Mouse (Mus musculus) liver, embryonic 15.5 days (tissue): ENCODE results near the gene Alox5ap. TPM values are rescaled to one million over a fixed set of nuclear protein-coding genes. Genes with fewer than 3 reads are reported as not detected.

Experiments
- ATAC-seq: fragments of 200-750 bp; cut with Nextera tagmentation; 2 replicates; pipeline ENCODE4 v1.8.0; 2017; ENCODE audit warnings: moderate number of reproducible peaks, mild to moderate bottlenecking, moderate library complexity; ENCODE audit not compliant: insufficient read depth
- H3K27ac ChIP-seq: fragments of 300-500 bp; sonication (generic); replicated peaks from 2 replicates; pipeline ENCODE4 v1.5.1; 2015; ENCODE audit warnings: mild to moderate bottlenecking, inconsistent platforms
- H3K27me3 ChIP-seq: fragments of 300-500 bp; sonication (generic); 2 replicates; pipeline ENCODE4 v1.6.1; 2015; ENCODE audit warnings: mild to moderate bottlenecking, inconsistent platforms
- H3K36me3 ChIP-seq: fragments of 300-500 bp; sonication (generic); replicated peaks from 2 replicates; pipeline ENCODE4 v1.6.1; 2015; ENCODE audit warnings: moderate library complexity, mild to moderate bottlenecking, inconsistent platforms
- H3K4me1 ChIP-seq: fragments of 300-500 bp; sonication (generic); replicated peaks from 2 replicates; pipeline ENCODE4 v1.6.1; 2015; ENCODE audit warnings: inconsistent platforms
- H3K4me2 ChIP-seq: fragments of 300-500 bp; sonication (generic); 2 replicates; pipeline ENCODE4 v1.6.1; 2015; ENCODE audit warnings: moderate library complexity, mild to moderate bottlenecking, inconsistent platforms
- H3K4me3 ChIP-seq: fragments of 300-500 bp; sonication (generic); replicated peaks from 2 replicates; pipeline ENCODE4 v1.5.1; 2015; ENCODE audit warnings: mild to moderate bottlenecking, inconsistent platforms
- H3K9ac ChIP-seq: fragments of 300-500 bp; sonication (generic); 2 replicates; pipeline ENCODE4 v1.6.1; 2015; ENCODE audit warnings: moderate library complexity, mild to moderate bottlenecking, inconsistent platforms
- H3K9me3 ChIP-seq: fragments of 300-500 bp; sonication (generic); replicated peaks from 2 replicates; pipeline ENCODE4 v1.6.1; 2016; ENCODE audit warnings: inconsistent platforms
- WGBS: fragments of 180-500 bp; shearing (Covaris S2); methylation state at CpG from one replicate; pipeline ENCODE4 v1.1.7; 2015; ENCODE audit warnings: mixed read lengths; ENCODE audit not compliant: insufficient replicate concordance; 5-methylcytosine and 5-hydroxymethylcytosine counted together
- polyA plus RNA-seq: library from polyadenylated mRNA; unstranded; fragments of >200 nt; fragmentation: Nextera tagmentation; extraction: Ambion mirVana; gene quantifications from 2 replicates; pipeline ENCODE4 v1.2.1, GENCODE M21; 2015

The Alox5ap gene
- polyA plus RNA-seq, 1 experiment from 2014 or later = 48.4 TPM

GRCm38 (mm10) chr5:149242467-149242866 is 22.1 kb upstream of the Alox5ap start:
- Histone ChIP-seq H3K36me3 (no peaks in the 10 kb centered on the region), H3K27me3 (no peaks in the 10 kb centered on the region; the same call in 1 of the 2 replicates), H3K27ac (no peak overlapping the region), H3K4me1 (peaks cover 27% of the 10 kb centered on the region), H3K4me3 (no peak overlapping the region), H3K9me3 (no peaks in the 10 kb centered on the region), H3K9ac (no peak overlapping the region), H3K4me2 (no peak overlapping the region)
- ATAC-seq = no peak
- WGBS = 70% methylated on average over 5 of the region's 5 CpGs

DNA sequence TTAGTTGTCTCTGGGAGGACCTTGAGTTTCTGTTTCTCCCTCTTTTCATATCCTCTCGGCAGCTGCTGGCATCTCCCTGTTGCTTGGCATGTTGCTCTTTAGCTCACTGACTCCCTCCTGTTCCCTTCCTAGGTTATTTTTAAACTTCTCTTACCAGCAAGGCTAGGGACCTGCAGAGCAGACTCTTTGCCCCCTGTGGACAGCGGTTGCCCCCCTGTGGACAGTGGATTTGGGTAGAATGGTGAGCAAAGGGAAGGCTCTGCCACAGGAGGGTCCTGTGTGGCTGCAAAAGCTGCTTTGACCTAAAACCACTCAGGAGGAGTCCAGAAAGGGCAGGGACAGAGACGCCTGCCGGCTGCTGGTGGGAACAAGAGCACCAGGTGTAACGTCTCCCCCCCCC is 21.5 kb upstream of the Alox5ap start:
- no peak for ATAC-seq
- no peak overlapping the region for H3K4me2 ChIP-seq
- H3K27me3 ChIP-seq = no peaks in the 10 kb centered on the region; the same call in 1 of the 2 replicates
- no peak overlapping the region for H3K4me3 ChIP-seq
- no peaks in the 10 kb centered on the region for H3K36me3 ChIP-seq
- no peak overlapping the region for H3K9ac ChIP-seq
- H3K4me1 ChIP-seq = peaks cover 33% of the 10 kb centered on the region
- WGBS = 67% methylated on average over 5 of the region's 5 CpGs
- H3K9me3 ChIP-seq = no peaks in the 10 kb centered on the region
- no peak overlapping the region for H3K27ac ChIP-seq

- Histone ChIP-seq H3K9me3 (no peaks in the 10 kb centered on the region), H3K36me3 (no peaks in the 10 kb centered on the region), H3K9ac (peak overlapping the region; percentile 66), H3K4me2 (peak overlapping the region; percentile 82), H3K27ac (peak overlapping the region; percentile 86), H3K27me3 (no peaks in the 10 kb centered on the region; the same call in 1 of the 2 replicates), H3K4me1 (peaks cover 37% of the 10 kb centered on the region), H3K4me3 (peak overlapping the region; percentile 56)
- no peak for ATAC-seq
- WGBS = 5% methylated on average over 9 of the region's 9 CpGs
Measured at GRCm38 (mm10) chr5:149245391-149245964, 19.1 kb upstream of the Alox5ap start.

DNA sequence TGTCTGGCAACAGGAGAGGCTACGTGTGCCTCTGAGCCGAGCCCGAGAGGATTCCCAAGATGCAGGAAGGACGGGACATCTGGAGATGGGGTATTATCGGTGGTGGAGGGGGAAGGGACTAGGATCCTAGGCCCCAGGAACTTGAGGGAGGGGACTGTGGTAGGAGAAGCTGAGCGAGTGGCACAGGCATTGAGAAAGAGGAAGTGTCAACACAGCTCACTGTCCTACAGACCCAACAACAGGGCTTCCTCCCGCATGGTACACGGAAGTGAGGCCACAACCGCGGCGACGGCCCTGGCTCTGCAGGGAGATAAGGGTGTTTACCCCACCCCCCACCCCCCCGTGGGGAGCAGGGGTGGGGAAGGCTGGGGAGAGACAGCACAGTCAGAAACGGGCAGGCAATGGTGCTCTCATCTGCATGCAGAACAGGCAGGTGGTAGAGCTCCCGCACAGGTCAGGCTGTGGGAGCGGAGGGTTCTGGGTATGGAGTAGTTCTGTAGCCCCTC is 18.5 kb upstream of the Alox5ap start:
- Histone ChIP-seq H3K9ac (peak overlapping the region; percentile 66), H3K9me3 (no peaks in the 10 kb centered on the region), H3K4me2 (peak overlapping the region; percentile 82), H3K27me3 (no peaks in the 10 kb centered on the region; the same call in 1 of the 2 replicates), H3K4me1 (peaks cover 37% of the 10 kb centered on the region), H3K4me3 (peak overlapping the region; percentile 56), H3K27ac (peak overlapping the region; percentile 86), H3K36me3 (no peaks in the 10 kb centered on the region)
- WGBS = under 1% methylated on average over 16 of the region's 16 CpGs
- ATAC-seq = peak; percentile 93

DNA sequence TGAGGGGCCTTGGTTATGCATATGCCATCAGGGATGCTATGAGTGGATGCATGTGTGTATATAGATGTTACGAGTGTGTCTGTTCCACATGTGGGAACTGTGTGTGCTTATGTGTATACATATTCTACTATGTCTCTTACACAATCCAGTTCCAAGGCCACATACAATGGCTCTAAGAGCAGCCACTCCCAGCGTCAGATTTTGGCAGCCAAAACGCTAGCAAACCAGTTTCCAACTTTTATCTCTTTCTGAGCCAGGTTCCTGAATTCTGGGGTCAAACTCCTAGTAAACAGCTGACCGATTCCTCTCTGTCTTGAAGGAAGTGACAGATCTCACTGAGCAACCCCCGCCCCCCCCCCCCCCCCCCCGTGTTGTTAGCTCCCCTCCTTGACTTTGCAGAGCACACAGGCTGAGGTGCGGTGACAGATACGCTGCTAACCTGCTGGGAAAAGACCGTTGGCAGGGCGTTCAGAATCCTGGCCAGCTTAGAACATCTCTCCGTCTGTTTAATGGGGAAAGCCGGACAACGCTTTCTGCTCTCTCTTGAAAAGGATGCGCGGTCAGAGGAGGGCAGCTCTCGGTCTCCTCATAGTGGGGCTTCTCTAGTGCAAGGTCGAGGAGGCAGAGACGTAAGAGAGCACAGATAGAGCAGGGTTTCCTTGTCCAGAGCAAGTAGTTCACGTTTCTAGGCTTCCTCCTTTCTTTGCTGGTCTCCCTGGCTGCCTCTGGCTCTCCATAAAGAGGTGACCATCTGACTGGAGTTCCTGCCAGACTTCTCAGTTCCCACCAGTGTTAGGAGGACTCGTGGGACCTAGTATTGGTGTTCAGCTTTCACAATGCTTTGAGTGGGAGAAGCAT is 17.3 kb upstream of the Alox5ap start:
- no peak for ATAC-seq
- Histone ChIP-seq H3K27ac (peak overlapping the region; percentile 86), H3K4me2 (peak overlapping the region; percentile 82), H3K9me3 (no peaks in the 10 kb centered on the region), H3K27me3 (no peaks in the 10 kb centered on the region), H3K36me3 (no peaks in the 10 kb centered on the region), H3K9ac (no peak overlapping the region), H3K4me1 (peaks cover 37% of the 10 kb centered on the region), H3K4me3 (peak overlapping the region; percentile 56)
- 8% methylated on average over 20 of the region's 20 CpGs for WGBS

DNA sequence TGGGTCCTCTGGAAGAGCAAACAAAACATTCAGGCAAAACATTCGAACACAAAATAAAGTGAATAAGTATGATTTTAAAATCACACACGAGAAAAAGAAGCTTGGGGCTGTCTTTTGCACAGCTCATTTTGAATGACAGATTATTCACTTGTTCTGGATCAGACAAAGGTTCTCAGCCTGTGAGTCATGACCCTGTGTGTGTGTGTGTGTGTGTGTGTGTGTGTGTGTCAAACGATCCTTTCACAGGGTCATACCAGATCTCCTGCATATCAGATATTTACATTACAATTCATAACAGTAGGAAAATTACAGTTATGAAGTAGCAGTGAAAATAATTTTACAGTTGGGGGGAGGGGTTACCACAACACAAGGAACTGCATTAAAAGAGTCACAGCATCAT is 12.3 kb upstream of the Alox5ap start:
- Histone ChIP-seq H3K36me3 (no peaks in the 10 kb centered on the region), H3K4me2 (no peak overlapping the region), H3K27me3 (no peaks in the 10 kb centered on the region), H3K4me3 (no peak overlapping the region), H3K4me1 (peaks cover 12% of the 10 kb centered on the region), H3K9me3 (no peaks in the 10 kb centered on the region), H3K9ac (no peak overlapping the region), H3K27ac (no peak overlapping the region)
- WGBS = 54% methylated on average over 3 of the region's 3 CpGs
- no peak for ATAC-seq

DNA sequence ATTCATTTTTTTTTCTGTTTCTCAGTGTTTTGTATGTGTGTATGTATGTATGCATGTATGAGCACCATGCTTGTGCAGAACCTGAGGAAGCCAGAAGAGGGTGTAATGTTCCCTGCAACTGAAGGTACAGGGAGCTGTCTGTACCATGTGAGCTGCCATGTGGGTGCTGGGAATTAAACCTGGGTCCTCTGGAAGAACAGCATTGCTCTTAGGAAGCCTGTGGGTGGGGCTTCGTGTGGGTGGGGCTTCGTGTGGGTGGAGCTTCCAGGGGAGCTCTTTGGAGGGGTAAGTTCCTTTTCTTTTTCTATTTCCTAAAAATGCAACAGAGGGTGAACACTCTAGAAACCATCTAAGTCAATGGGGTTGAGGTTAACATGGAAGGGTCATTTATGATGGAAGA is 11.1 kb upstream of the Alox5ap start:
- ATAC-seq = no peak

DNA sequence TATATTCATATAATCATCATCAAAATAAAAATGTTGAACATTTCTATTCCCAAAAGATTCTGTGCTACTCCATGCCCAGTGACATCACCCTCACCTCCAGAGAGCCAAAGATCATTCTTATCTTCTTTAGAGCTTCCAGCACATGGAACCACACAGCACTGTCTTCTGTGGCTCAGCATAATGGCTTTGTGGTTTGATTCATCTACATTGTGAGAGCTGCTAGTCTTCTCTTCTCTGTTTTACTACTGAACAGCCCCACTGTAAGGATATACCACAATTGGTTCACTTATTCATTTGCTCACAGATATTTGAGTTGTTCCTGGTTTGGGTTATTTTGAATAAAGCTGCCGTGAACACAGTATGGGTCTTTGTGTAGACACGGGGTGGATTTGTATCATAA is 9.0 kb upstream of the Alox5ap start:
- no peaks in the 10 kb centered on the region for H3K4me1 ChIP-seq
- no peak overlapping the region for H3K27ac ChIP-seq
- no peaks in the 10 kb centered on the region for H3K27me3 ChIP-seq
- no peaks in the 10 kb centered on the region for H3K36me3 ChIP-seq
- H3K9ac ChIP-seq = no peak overlapping the region
- no peak overlapping the region for H3K4me2 ChIP-seq
- ATAC-seq = no peak
- no peak overlapping the region for H3K4me3 ChIP-seq
- WGBS = 56% methylated on average over 2 of the region's 2 CpGs
- H3K9me3 ChIP-seq = no peaks in the 10 kb centered on the region

More for the DNA sequence above, 11.1 kb upstream of the Alox5ap start:
- no peaks in the 10 kb centered on the region for H3K36me3 ChIP-seq
- H3K4me1 ChIP-seq = peaks cover under 1% of the 10 kb centered on the region; the same call in 1 of the 2 replicates
- H3K4me2 ChIP-seq = no peak overlapping the region
- H3K27me3 ChIP-seq = no peaks in the 10 kb centered on the region
- H3K9me3 ChIP-seq = no peaks in the 10 kb centered on the region
- no peak overlapping the region for H3K4me3 ChIP-seq
- H3K9ac ChIP-seq = no peak overlapping the region
- 51% methylated on average over 2 of the region's 2 CpGs for WGBS
- H3K27ac ChIP-seq = no peak overlapping the region

- no peak overlapping the region for H3K9ac ChIP-seq
- WGBS = 61% methylated on average over 14 of the region's 14 CpGs
- H3K9me3 ChIP-seq = no peaks in the 10 kb centered on the region
- no peak overlapping the region for H3K27ac ChIP-seq
- H3K36me3 ChIP-seq = no peaks in the 10 kb centered on the region
- no peak for ATAC-seq
- no peaks in the 10 kb centered on the region for H3K27me3 ChIP-seq
- H3K4me1 ChIP-seq = no peaks in the 10 kb centered on the region
- H3K4me3 ChIP-seq = no peak overlapping the region
- no peak overlapping the region for H3K4me2 ChIP-seq
Measured at GRCm38 (mm10) chr5:149257518-149258281, 6.9 kb upstream of the Alox5ap start.

- H3K27ac ChIP-seq = no peak overlapping the region
- H3K4me2 ChIP-seq = no peak overlapping the region
- no peaks in the 10 kb centered on the region for H3K36me3 ChIP-seq
- no peak for ATAC-seq
- no peak overlapping the region for H3K4me3 ChIP-seq
- 77% methylated on average over 16 of the region's 16 CpGs for WGBS
- no peaks in the 10 kb centered on the region for H3K9me3 ChIP-seq
- H3K4me1 ChIP-seq = no peaks in the 10 kb centered on the region
- H3K27me3 ChIP-seq = no peaks in the 10 kb centered on the region
- no peak overlapping the region for H3K9ac ChIP-seq
Measured at GRCm38 (mm10) chr5:149259093-149259492, 5.5 kb upstream of the Alox5ap start.

- H3K4me2 ChIP-seq = no peak overlapping the region
- no peak overlapping the region for H3K9ac ChIP-seq
- no peaks in the 10 kb centered on the region for H3K27me3 ChIP-seq
- ATAC-seq = no peak
- H3K27ac ChIP-seq = no peak overlapping the region
- WGBS = 60% methylated on average over 7 of the region's 7 CpGs
- no peaks in the 10 kb centered on the region for H3K4me1 ChIP-seq
- no peak overlapping the region for H3K4me3 ChIP-seq
- no peaks in the 10 kb centered on the region for H3K9me3 ChIP-seq
- H3K36me3 ChIP-seq = no peaks in the 10 kb centered on the region
Measured at GRCm38 (mm10) chr5:149261449-149261848, 3.1 kb upstream of the Alox5ap start.
